Mouse (Mus musculus) midbrain, postnatal 0 days (tissue): ENCODE measurements around the gene Ffar1. TPM values are rescaled to one million over a fixed set of nuclear protein-coding genes. Genes with fewer than 3 reads are reported as not detected.
A peak's percentile ranks its signal among the peaks of the same experiment; 100 is the strongest.

Experiments used
- ATAC-seq: fragments of 200-750 bp; cut with Nextera tagmentation; 2 replicates; pipeline ENCODE4 v1.8.0; 2017; ENCODE audit warnings: moderate number of reproducible peaks, mild to moderate bottlenecking, moderate TSS enrichment, moderate library complexity; ENCODE audit not compliant: low FRiP score
- DNase-seq: peaks from one replicate; pipeline ENCODE4 v3.0.0-alpha.2; 2015; ENCODE audit warnings: low spot score
- H3K27ac ChIP-seq: fragments of 300-500 bp; sonication (generic); 2 replicates; pipeline ENCODE4 v1.5.1; 2014; ENCODE audit warnings: low read depth, mild to moderate bottlenecking, low read length, mixed read lengths
- H3K27me3 ChIP-seq: fragments of 300-500 bp; sonication (generic); 2 replicates; pipeline ENCODE4 v1.6.1; 2014; ENCODE audit warnings: low read length, control low read depth, mixed read lengths; ENCODE audit not compliant: insufficient read depth
- H3K36me3 ChIP-seq: fragments of 300-500 bp; sonication (generic); 2 replicates; pipeline ENCODE4 v1.6.1; 2014; ENCODE audit warnings: low read length, control low read depth, mixed read lengths; ENCODE audit not compliant: insufficient read depth
- H3K4me1 ChIP-seq: fragments of 300-500 bp; sonication (generic); 2 replicates; pipeline ENCODE4 v1.6.1; 2014; ENCODE audit warnings: mild to moderate bottlenecking, control low read depth, antibody characterized with exemption, low read length, mixed read lengths; ENCODE audit not compliant: insufficient read depth
- H3K4me2 ChIP-seq: fragments of 300-500 bp; sonication (generic); 2 replicates; pipeline ENCODE4 v1.6.1; 2014; ENCODE audit warnings: low read depth, mild to moderate bottlenecking, low read length, mixed read lengths; ENCODE audit not compliant: poor library complexity, severe bottlenecking
- H3K4me3 ChIP-seq: fragments of 300-500 bp; sonication (generic); 2 replicates; pipeline ENCODE4 v1.5.1; 2014; ENCODE audit warnings: low read depth, mild to moderate bottlenecking, low read length, moderate library complexity
- H3K9ac ChIP-seq: fragments of 300-500 bp; sonication (generic); replicated peaks from 2 replicates; pipeline ENCODE4 v1.6.1; 2014; ENCODE audit warnings: mild to moderate bottlenecking, low read length, moderate library complexity, mixed read lengths; ENCODE audit not compliant: poor library complexity, severe bottlenecking
- H3K9me3 ChIP-seq: fragments of 300-500 bp; sonication (generic); 2 replicates; pipeline ENCODE4 v1.6.1; 2016; ENCODE audit warnings: low read length, control low read depth
- CTCF ChIP-seq: IDR thresholded peaks from 2 replicates; pipeline ENCODE4 v1.5.1; 2016; ENCODE audit warnings: antibody characterized with exemption, mild to moderate bottlenecking
- WGBS: fragments of 180-500 bp; shearing (Covaris S2); extraction: QIAGEN DNeasy Blood & Tissue Kit; methylation state at CpG from one replicate; pipeline ENCODE4 v1.1.7; 2014; 5-methylcytosine and 5-hydroxymethylcytosine counted together
- polyA plus RNA-seq: library from polyadenylated mRNA; unstranded; fragments of >200 nt; fragmentation: Nextera tagmentation; extraction: Ambion mirVana; gene quantifications from 2 replicates; pipeline ENCODE4 v1.2.1, GENCODE M21; 2015
- total RNA-seq: library from RNA; depleted of rRNA; stranded (reverse); fragments of >200 nt; gene quantifications from 2 replicates; pipeline ENCODE4 v1.2.3, GENCODE M21; 2014

Ffar1 gene
- total and polyA plus RNA-seq, 2 experiments from 2014 or later = not detected

DNA sequence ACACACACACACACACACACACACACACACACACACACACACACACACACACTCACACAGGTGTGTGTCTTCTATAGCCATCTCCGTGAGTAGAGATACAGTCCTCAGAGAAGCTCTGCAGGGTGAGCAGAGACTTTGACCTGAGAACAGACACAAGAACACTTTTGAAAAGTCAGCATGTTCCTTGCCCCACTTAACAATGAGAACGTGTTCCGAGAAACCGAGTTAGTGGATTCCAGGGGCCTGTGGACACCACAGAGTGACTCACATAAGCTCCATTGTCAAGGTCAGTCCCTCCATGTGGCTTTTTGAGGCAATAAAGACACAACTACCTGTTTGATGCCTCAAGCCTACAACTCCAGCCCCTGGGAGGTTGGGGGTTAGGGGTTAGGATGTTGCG is 14.0 kb downstream of the Ffar1 start:
- H3K9ac ChIP-seq = no peak overlapping the region
- ATAC-seq (no peak), DNase-seq (no peak)
- peaks cover 2% of the 10 kb centered on the region; the same call in 1 of the 2 replicates for H3K4me1 ChIP-seq
- no peaks in the 10 kb centered on the region for H3K9me3 ChIP-seq
- no peak overlapping the region for H3K4me2 ChIP-seq
- 75% methylated on average over 5 of the region's 5 CpGs for WGBS
- H3K27me3 ChIP-seq = no peaks in the 10 kb centered on the region
- no peak overlapping the region for H3K27ac ChIP-seq
- TF ChIP-seq CTCF = no peak
- no peaks in the 10 kb centered on the region for H3K36me3 ChIP-seq
- H3K4me3 ChIP-seq = no peak overlapping the region

DNA sequence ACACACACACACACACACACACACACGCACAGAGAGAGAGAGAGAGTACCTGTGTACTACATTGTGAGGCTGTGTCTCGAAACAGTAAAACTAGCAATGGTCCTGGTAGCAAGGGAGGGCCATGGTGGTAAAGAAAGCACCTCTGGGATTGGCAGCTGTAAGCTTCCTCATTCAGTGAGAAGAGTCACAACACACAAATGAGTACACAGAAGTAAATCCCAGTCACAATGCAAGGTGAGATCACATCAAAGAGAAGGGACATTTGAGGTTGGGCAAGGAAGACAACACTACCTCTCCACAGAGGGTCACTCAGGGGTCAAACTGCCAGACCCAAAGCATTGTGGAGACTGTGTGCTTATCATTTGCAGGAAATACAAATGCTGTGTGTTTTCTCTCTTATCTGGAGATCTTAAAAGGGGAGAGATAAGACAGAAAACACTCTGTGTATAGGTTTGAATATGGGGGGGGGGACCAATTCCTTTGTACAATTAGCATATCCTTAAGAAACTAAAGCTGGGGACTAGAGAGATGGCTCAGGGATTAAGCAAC is 14.8 kb downstream of the Ffar1 start:
- DNase-seq = no peak
- Histone ChIP-seq H3K9ac (no peak overlapping the region), H3K4me1 (peaks cover 2% of the 10 kb centered on the region; the same call in 1 of the 2 replicates), H3K27me3 (no peaks in the 10 kb centered on the region), H3K4me2 (no peak overlapping the region), H3K27ac (no peak overlapping the region), H3K36me3 (no peaks in the 10 kb centered on the region), H3K4me3 (no peak overlapping the region), H3K9me3 (no peaks in the 10 kb centered on the region)
- TF ChIP-seq CTCF = no peak
- WGBS = 90% methylated on average over 2 of the region's 2 CpGs
- ATAC-seq = no peak

DNA sequence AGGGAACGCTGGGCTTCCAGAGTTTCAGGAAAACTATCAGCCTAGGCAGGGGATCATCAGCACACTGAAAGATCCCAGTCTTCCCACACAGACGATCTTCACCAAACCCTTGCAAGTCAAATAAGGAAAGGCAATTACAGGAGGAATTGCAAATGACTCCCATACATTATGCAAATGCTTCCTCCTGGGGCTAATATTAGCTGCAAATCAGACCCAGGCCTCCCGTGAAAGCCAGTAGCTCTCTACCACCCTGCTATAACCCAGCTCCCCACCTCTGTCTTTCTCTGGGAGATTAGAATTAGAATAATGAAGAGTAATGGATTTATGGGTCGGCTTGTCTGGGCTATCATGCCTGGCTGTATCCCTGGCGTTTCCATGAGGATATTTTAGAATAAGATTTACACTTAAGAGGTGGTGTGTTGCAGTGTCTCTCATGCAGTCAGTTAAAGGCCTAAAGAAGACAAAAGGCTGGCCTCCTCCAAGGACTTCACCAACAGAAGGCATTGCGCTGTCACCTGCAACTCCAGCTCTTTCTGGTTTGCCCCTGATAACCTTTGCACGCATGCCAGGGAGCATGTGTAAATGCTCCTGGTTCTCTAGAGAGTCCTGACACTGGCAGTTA is 16.6 kb downstream of the Ffar1 start:
- no peak overlapping the region for H3K4me2 ChIP-seq
- H3K36me3 ChIP-seq = no peaks in the 10 kb centered on the region
- 28% methylated on average over 7 of the region's 7 CpGs for WGBS
- ATAC-seq (0 out of 2 replicates have a peak, but pooled peaks have one; percentile 41), DNase-seq (peak; percentile 15)
- no peaks in the 10 kb centered on the region for H3K9me3 ChIP-seq
- TF ChIP-seq CTCF = no peak
- no peaks in the 10 kb centered on the region for H3K27me3 ChIP-seq
- H3K4me1 ChIP-seq = peaks cover 2% of the 10 kb centered on the region; the same call in 1 of the 2 replicates
- peak overlapping the region; percentile 55; the same call in 1 of the 2 replicates for H3K27ac ChIP-seq
- H3K9ac ChIP-seq = no peak overlapping the region
- no peak overlapping the region for H3K4me3 ChIP-seq

DNA sequence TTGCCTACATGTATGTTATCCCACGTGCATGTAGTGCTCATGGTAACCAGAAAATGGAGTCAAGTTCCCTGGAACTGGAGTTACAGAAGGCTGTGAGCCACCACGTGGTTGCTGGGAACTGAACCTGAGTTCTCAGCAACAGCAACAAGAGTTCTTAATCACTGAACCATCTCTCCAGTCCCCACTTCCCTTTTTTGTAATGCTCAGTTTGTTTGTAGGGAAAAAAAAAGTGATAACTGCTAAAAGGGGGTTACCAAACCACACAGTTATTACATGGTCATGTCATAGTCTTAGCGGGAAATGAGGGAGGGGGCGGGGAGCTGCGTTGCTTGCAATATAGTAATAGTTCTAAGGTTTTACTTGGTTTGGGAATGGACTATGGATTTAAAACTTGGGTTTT is 19.3 kb downstream of the Ffar1 start:
- no peak for ATAC-seq
- Histone ChIP-seq H3K9me3 (no peaks in the 10 kb centered on the region), H3K9ac (no peak overlapping the region), H3K36me3 (no peaks in the 10 kb centered on the region), H3K27me3 (no peaks in the 10 kb centered on the region), H3K4me2 (no peak overlapping the region), H3K4me1 (no peaks in the 10 kb centered on the region), H3K27ac (no peak overlapping the region), H3K4me3 (no peak overlapping the region)
- no peak for TF ChIP-seq CTCF
- no peak for DNase-seq
- WGBS = 88% methylated on average over 5 of the region's 5 CpGs

DNA sequence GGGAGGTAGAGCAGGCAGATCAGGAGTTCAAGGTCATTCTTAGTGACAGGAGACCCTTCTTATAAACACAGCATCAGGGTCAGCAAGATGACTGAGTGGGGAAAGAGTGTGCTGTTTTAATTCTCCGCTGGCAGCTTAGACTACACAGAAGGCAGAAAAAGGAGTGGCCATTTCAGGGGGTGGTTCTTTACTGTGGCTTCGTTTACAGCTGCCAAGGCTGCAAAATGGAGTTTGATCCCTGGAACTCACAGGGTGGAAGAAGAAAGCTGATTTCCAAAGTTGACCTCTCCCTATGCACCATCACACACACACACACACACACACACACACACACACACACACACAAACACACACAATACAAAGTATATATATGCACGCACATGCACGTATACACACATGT is 20.0 kb downstream of the Ffar1 start:
- Histone ChIP-seq H3K36me3 (no peaks in the 10 kb centered on the region), H3K27ac (no peak overlapping the region), H3K27me3 (no peaks in the 10 kb centered on the region), H3K4me1 (no peaks in the 10 kb centered on the region), H3K9ac (no peak overlapping the region), H3K9me3 (no peaks in the 10 kb centered on the region), H3K4me2 (no peak overlapping the region), H3K4me3 (no peak overlapping the region)
- DNase-seq (no peak), ATAC-seq (no peak)
- TF ChIP-seq CTCF = no peak
- WGBS = 80% methylated on average over 4 of the region's 4 CpGs

DNA sequence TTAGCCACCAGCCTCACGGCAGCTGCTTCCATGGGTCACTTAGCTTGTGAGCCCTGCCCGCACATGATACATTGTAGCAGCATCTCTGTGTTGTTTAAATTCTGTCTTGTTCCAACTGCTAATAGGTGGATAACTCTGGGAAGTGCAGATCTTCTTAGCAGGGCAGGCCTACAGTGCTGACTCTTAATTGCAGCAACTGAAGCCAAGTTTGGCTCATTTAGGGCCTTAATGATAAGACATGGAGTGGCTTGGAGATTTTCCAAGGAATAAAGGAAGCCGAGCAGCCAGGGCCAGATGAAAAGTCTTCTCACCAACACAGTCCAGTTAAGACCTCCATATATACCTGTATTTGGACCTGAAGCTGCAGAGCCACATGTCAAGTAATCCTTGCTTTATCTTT is 21.1 kb downstream of the Ffar1 start:
- H3K27ac ChIP-seq = no peak overlapping the region
- no peak for ATAC-seq
- H3K27me3 ChIP-seq = no peaks in the 10 kb centered on the region
- H3K9ac ChIP-seq = no peak overlapping the region
- H3K9me3 ChIP-seq = no peaks in the 10 kb centered on the region
- no peak for TF ChIP-seq CTCF
- no peak overlapping the region for H3K4me3 ChIP-seq
- no peak for DNase-seq
- H3K4me2 ChIP-seq = no peak overlapping the region
- no peaks in the 10 kb centered on the region for H3K36me3 ChIP-seq
- H3K4me1 ChIP-seq = no peaks in the 10 kb centered on the region
- WGBS = 87% methylated on average over 3 of the region's 3 CpGs
